Mouse (Mus musculus) kidney, postnatal 14 days (tissue): Measurements from ENCODE around the gene Tubd1.

Experiments
- DNase-seq: peaks from one replicate; pipeline ENCODE4 v3.0.0; 2022; ENCODE audit warnings: mixed read lengths

Tubd1 gene

DNA sequence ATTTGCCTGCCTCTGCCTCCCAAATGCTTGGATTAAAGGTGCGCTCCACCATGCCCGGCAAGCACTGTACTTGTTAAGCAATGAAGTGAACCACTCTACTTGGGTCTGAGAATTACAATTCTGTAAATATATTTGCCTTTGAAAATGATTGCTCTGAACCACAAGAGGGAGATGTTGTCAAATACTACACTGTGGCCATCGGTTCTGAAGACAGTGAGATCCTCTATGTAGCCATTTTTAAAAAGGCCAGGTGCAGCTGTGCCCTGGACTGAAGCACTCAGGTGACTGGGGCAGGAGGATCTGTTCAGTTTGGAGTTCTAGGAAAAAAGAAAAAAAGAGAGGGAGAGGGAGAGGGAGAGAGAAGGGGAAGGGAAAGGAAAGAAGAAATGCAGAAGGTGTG, 23.6 kb downstream of the Tubd1 start:
- DNase-seq, result peak; percentile 39

DNA sequence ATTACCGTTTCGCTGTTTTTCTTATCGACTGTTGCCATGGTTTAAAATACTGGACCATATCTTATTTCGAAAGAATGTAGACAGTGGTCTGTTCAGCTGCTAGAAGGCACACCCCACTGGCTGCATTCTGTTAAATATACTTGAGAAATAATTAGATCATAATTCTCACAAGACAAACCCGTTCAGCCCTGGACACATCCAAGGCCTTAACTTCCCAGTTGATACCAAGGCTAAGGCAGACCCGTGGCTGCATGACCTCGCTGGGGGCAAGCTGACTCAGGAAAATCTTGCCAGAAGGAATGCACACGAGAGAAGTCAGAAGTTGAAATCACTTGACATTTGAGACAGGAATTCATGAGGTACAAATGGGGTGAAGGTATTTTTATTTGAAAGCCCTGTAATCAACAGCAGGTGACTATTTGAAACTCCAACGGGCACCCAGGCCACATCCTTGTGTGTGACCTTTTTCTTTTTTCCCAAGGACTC, 25.5 kb downstream of the Tubd1 start:
- DNase-seq, result peak; percentile 42

GRCm38 (mm10) chr11:86571047-86571855, 26.5 kb downstream of the Tubd1 start:
- DNase-seq, result peak; percentile 57

GRCm38 (mm10) chr11:86571871-86572270, 27.1 kb downstream of the Tubd1 start:
- DNase-seq, result no peak

GRCm38 (mm10) chr11:86572623-86573022, 27.8 kb downstream of the Tubd1 start:
- DNase-seq, result no peak

GRCm38 (mm10) chr11:86573646-86574231, 28.9 kb downstream of the Tubd1 start:
- DNase-seq, result peak; percentile 61

- no peak for DNase-seq
These were observed 29.6 kb downstream of the Tubd1 start for GRCm38 (mm10) chr11:86574408-86574807.

DNA sequence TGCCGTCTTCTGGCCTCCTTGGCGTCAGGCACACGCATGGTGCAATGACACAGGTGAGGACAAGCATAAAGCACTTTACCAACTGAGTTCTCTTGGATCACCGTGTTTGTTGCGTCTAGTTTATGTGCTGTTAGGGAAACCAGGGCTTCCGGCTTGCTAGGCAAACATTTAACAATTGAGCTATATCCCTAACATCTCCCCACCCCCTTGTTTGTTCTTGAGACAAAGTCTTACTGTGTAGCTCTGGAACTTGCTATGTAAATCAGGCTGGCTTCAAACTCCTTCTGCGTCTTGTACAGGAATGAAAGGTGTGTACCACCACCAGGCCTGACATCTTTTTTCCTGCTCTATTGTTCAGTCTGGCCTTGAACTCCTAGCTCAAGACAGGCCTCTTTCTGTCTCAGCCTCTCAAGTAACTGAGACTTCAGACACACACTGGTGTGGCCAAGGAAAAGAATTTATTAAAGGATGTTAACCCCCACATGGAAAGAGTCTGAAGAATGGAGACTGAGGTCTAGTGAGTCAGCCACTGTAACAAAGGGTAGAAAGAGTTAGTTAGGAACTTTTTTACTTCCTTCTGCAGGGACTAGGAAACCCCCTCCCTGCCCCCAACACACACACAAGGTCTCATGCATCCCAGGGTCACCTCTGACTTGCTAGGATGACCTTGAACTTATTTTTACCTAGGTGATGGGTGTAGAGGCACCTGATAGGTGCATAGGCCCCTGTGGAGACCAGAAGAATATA, 31.0 kb downstream of the Tubd1 start:
- DNase-seq, result no peak

GRCm38 (mm10) chr11:86577231-86577630, 32.4 kb downstream of the Tubd1 start:
- peak; percentile 66 for DNase-seq

- no peak for DNase-seq
These were observed 33.5 kb downstream of the Tubd1 start for GRCm38 (mm10) chr11:86578106-86578808.

DNA sequence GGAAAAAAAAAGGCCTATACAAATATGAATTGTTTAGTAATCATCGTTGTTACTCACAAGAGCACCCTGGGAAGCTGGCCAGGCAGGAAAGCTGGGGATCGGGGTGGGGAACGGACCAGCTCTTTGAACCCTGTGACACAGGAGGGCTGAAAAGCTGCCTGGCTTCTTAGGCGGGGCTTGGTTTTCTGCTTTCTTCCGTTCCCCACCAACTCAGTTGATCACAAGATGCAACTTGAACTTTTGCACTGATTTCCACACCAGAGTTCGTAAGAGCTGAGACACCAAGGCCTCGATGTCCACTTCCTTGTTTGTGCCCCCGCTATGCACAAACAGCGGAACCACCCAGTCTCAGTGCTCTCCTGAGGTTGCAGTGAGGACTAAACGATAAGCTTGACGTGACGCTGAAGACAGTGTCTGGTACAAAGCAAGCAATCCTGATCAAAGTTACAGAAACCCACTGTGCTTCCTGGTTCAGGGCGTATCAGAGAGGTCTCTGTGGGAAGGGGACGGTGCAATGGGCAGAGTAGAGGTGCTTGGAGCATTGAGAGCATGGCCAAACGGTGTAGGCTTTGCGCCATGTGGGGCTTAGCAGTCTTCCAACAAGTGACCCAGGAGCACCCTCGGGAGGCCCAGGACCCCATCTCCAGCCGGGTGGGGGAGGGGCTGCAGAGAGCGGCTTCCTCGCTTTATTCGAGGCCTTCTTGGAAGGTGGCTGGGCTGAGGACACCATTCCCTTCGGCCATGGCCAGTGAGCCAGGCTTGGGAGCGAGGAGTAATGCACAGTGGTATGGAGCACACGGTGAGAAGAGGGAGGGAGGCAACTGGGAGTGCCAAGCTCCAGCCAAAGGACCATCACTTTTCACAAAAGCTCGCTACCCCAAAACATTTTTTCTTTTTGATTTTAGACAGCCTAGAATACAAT, 34.3 kb downstream of the Tubd1 start:
- peak; percentile 81 for DNase-seq

GRCm38 (mm10) chr11:86579731-86580318, 35.0 kb downstream of the Tubd1 start:
- peak; percentile 61 for DNase-seq

GRCm38 (mm10) chr11:86580319-86581113, 35.7 kb downstream of the Tubd1 start:
- DNase-seq, result peak; percentile 80

- peak; percentile 71 for DNase-seq
These were observed 36.5 kb downstream of the Tubd1 start for GRCm38 (mm10) chr11:86581250-86581753.

DNA sequence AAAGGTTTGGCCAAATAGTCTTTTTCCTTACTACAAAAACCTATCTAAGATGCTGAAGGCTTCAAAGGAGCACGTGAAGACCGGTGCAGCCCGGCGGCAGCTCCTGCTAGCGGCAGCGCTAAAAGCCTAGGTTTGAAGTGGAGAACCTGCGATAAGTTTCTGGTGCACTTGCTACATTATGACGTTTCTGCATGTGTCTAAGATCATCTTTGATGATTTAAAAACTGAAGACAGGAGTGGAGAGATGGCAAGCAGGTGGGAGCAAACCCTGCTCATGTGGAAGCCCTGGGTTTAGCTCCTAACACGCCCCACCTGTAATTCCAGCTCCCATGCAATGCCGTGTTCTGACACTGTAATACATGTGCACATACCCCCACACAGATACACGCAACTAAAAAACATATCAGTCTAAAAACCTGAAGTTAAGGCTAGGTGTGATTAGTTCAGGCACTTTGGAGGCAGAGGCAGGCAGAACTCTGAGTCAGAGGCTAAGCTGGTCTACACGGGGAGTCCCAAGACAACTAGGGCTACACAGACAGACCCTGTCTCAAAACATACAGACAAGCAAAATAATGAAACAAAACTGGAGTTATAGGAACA, 37.3 kb downstream of the Tubd1 start:
- DNase-seq, result no peak

DNA sequence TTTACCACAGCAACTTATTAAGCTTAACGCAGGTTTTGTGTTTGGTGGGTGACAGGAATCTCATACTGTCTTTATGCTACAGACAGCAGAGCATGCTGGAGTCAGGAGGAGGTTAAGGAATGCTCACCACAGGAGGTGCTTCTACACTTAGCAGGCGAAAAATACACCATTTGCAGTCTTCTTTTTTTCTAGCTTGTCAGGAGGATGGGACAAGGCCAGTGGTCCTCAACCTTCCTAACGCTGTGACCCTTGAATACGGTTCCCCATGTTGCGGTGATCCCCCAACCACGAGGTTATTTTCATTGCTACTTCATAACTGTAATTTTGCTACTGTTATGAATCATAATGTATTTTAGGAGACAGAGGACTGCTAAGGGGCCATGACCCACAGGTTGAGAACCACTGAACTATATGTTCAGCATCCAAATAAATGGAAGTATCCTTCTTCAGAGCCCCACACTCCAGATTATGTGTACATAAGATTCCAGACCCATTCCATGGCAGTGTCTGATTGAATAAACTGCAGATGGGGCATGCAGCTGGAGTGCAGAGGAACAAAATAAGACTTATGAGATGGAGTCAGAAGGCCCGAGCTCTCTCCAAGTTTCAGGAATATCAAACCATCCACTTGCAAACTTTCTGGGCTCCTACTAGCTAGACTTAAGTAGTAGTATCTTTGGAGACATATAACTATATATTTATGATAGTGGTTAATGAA, 37.9 kb downstream of the Tubd1 start:
- no peak for DNase-seq

- DNase-seq, result no peak
These were observed 38.6 kb downstream of the Tubd1 start for GRCm38 (mm10) chr11:86583313-86583825.

DNA sequence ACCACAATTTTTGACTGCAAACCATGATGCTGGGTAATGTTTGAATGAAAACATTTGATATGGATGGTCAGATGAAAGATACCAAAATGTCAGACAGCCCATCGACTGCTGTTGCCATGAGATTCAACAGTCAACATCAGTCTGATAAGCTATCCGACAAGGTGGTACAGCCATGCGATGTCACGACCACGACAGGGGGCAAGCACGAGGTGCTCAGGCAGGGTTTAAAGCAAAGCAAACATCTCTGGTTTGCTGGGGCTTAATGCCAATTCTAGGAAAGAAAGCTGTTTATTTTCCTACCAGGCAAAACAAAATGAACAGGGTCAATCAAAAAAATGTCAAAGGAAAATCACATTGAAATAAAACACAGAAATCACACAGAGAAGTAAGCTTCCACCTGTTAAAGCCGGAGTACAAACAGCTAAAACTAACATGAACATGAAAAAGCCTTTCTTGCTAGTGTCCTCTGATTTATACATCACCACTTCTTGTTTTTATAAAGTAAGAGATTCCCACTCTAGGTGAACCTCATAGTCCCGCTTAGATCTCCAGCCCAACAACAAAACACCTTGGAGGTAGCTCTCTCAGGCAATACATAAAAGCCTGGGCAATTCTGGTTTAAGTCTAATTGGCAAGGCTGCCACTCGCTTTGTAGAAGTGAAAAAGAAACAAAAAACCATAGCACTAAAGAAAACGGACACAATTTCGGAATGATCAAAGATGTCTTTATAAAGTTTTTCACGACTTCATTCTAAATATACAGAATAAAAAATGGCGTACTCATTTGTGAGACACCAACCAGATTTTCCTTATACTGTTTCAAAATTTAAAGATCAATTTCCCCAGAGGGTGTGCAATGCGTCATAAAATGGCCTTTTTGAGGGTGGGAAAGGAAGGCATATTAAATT, 39.5 kb downstream of the Tubd1 start:
- no peak for DNase-seq
